Mouse (Mus musculus) lung, postnatal 0 days (tissue): ENCODE measurements around the gene Sh3bp1.

Experiments used
- CTCF ChIP-seq: IDR thresholded peaks from 2 replicates; pipeline ENCODE4 v1.5.1; 2016; ENCODE audit warnings: antibody characterized with exemption, mild to moderate bottlenecking
- EP300 ChIP-seq: IDR thresholded peaks from 2 replicates; pipeline ENCODE4 v1.6.1; 2016; ENCODE audit warnings: antibody characterized with exemption, mild to moderate bottlenecking, control low read depth

GRCm38 (mm10) chr15:78919914-78920313 lies 20.3 kb downstream of the Sh3bp1 start:
- no peak for TF ChIP-seq CTCF
- no peak for TF ChIP-seq EP300
